Mouse (Mus musculus): ENCODE measurements around the gene Adarb1. TPM values are rescaled to one million over a fixed set of nuclear protein-coding genes. Genes with fewer than 3 reads are reported as not detected.

Adarb1 gene
- polyA plus RNA-seq, 1 experiment, result 6.2 TPM

- Histone ChIP-seq H3K4me3 (ENCODE audit: insufficient read depth, low read depth, low read length) (no peak overlapping the region), H3K4me1 (ENCODE audit: control insufficient read depth, insufficient read depth, low read length) (no peaks in the 10 kb centered on the region), H3K36me3 (ENCODE audit: control insufficient read depth, insufficient read depth, low read length) (no peaks in the 10 kb centered on the region), H3K27ac (ENCODE audit: insufficient read depth, low read depth, low read length) (no peak overlapping the region), H3K27me3 (replicated peaks; ENCODE audit: control insufficient read depth, insufficient read depth, low read length) (no peaks in the 10 kb centered on the region)
- TF ChIP-seq POLR2A (IDR thresholded peaks at IDR 0.05; ENCODE audit: low read depth, low read length), result no peak
- TF ChIP-seq CTCF (conservative IDR thresholded peaks at IDR 0.05; ENCODE audit: insufficient read depth, insufficient read length, low read depth, low read length), result peak; percentile 98
- DNase-seq, result peak; percentile 85
- WGBS, result 85% methylated on average over 6 of the region's 6 CpGs
Measured at GRCm38 (mm10) chr10:77353031-77353745, 64.9 kb downstream of the Adarb1 start.

DNA sequence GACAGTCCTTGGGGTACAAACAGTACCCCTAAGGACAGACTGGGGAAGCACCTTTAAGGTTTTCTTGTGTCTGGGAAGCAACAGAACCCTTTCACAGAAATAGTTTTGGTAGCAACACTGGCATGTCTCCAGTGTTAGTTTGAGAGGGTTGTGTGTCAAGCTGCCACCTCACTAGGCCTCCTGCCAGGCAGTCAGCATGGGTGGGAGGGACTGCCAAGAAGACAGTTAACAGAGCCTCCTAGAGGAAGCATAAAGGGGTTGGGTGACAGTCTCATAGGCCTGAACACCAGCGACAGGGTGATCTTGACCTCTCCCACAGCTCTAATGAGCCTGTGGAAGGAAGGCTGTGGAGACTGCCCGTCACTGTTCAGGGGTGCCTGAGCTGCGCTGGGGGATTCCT lies 75.2 kb downstream of the Adarb1 start:
- WGBS, result 62% methylated on average over 3 of the region's 3 CpGs
- no peak overlapping the region for H3K27ac ChIP-seq (ENCODE audit: insufficient read depth, low read depth, low read length)
- TF ChIP-seq CTCF (conservative IDR thresholded peaks at IDR 0.05; ENCODE audit: insufficient read depth, insufficient read length, low read depth, low read length) (no peak), POLR2A (IDR thresholded peaks at IDR 0.05; ENCODE audit: low read depth, low read length) (no peak)
- H3K36me3 ChIP-seq (ENCODE audit: control insufficient read depth, insufficient read depth, low read length), result no peaks in the 10 kb centered on the region
- H3K4me3 ChIP-seq (ENCODE audit: insufficient read depth, low read depth, low read length), result no peak overlapping the region
- no peaks in the 10 kb centered on the region for H3K4me1 ChIP-seq (ENCODE audit: control insufficient read depth, insufficient read depth, low read length)
- DNase-seq, result no peak
- H3K27me3 ChIP-seq (replicated peaks; ENCODE audit: control insufficient read depth, insufficient read depth, low read length), result no peaks in the 10 kb centered on the region

GRCm38 (mm10) chr10:77341711-77342110 lies 76.4 kb downstream of the Adarb1 start:
- H3K36me3 ChIP-seq (ENCODE audit: control insufficient read depth, insufficient read depth, low read length), result no peaks in the 10 kb centered on the region
- no peak overlapping the region for H3K4me3 ChIP-seq (ENCODE audit: insufficient read depth, low read depth, low read length)
- DNase-seq, result no peak
- H3K27me3 ChIP-seq (replicated peaks; ENCODE audit: control insufficient read depth, insufficient read depth, low read length), result no peaks in the 10 kb centered on the region
- TF ChIP-seq CTCF (conservative IDR thresholded peaks at IDR 0.05; ENCODE audit: insufficient read depth, insufficient read length, low read depth, low read length), result no peak
- TF ChIP-seq POLR2A (IDR thresholded peaks at IDR 0.05; ENCODE audit: low read depth, low read length), result no peak
- no peaks in the 10 kb centered on the region for H3K4me1 ChIP-seq (ENCODE audit: control insufficient read depth, insufficient read depth, low read length)
- no peak overlapping the region for H3K27ac ChIP-seq (ENCODE audit: insufficient read depth, low read depth, low read length)

DNA sequence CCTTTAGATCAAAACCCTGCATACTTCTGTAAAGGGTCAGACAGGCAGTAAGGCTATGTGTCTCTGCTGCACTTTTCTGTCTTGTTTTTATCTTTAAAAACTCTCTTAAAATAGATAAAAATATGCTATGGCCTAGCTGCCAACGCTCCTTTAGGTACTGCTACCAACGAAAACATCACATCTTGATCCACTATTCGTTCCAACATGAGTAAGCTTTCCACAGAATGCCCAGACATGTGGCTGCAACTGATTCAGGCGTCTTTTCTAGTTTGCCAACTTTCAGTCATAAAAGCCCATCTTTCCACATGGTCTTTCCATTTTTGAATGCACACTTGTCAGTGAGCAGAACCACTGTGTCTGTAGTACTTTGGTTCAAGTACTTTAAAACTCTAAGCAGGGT lies 77.0 kb downstream of the Adarb1 start:
- Histone ChIP-seq H3K27me3 (replicated peaks; ENCODE audit: control insufficient read depth, insufficient read depth, low read length) (no peaks in the 10 kb centered on the region), H3K4me3 (ENCODE audit: insufficient read depth, low read depth, low read length) (no peak overlapping the region), H3K36me3 (ENCODE audit: control insufficient read depth, insufficient read depth, low read length) (no peaks in the 10 kb centered on the region), H3K27ac (ENCODE audit: insufficient read depth, low read depth, low read length) (no peak overlapping the region), H3K4me1 (ENCODE audit: control insufficient read depth, insufficient read depth, low read length) (no peaks in the 10 kb centered on the region)
- 93% methylated on average over 4 of the region's 4 CpGs for WGBS
- TF ChIP-seq POLR2A (IDR thresholded peaks at IDR 0.05; ENCODE audit: low read depth, low read length) (no peak), CTCF (conservative IDR thresholded peaks at IDR 0.05; ENCODE audit: insufficient read depth, insufficient read length, low read depth, low read length) (no peak)
- no peak for DNase-seq

DNA sequence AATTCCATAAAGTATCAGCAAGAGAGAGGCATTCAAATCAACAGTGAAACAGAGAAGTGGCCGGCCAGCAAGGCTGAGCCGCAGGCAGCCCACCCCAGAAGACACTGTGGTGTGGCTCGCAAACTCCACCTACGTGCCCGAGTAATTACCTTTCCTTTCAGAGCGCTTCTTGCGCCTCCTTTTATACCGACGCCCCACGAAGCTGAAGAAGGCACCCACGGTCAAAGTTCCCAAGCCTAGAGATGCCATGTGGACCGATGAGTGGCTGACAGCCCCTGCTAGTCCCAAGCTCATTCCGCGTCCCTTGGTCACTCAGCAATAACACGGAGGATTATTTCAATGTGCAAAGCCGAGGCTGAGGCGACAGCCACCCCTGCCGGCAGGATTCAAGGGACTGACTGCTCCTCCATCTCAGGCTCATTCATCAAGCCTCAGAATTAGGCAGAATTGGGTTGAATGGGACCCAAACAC lies 78.2 kb downstream of the Adarb1 start:
- Histone ChIP-seq H3K27me3 (replicated peaks; ENCODE audit: control insufficient read depth, insufficient read depth, low read length) (no peaks in the 10 kb centered on the region), H3K27ac (ENCODE audit: insufficient read depth, low read depth, low read length) (no peak overlapping the region), H3K4me3 (ENCODE audit: insufficient read depth, low read depth, low read length) (peak overlapping the region; percentile 18; the same call in 1 of the 2 replicates), H3K4me1 (ENCODE audit: control insufficient read depth, insufficient read depth, low read length) (no peaks in the 10 kb centered on the region), H3K36me3 (ENCODE audit: control insufficient read depth, insufficient read depth, low read length) (no peaks in the 10 kb centered on the region)
- no peak for DNase-seq
- TF ChIP-seq POLR2A (IDR thresholded peaks at IDR 0.05; ENCODE audit: low read depth, low read length), result no peak
- TF ChIP-seq CTCF (conservative IDR thresholded peaks at IDR 0.05; ENCODE audit: insufficient read depth, insufficient read length, low read depth, low read length), result no peak; the same call in 1 of the 2 replicates
- WGBS, result 17% methylated on average over 18 of the region's 18 CpGs

DNA sequence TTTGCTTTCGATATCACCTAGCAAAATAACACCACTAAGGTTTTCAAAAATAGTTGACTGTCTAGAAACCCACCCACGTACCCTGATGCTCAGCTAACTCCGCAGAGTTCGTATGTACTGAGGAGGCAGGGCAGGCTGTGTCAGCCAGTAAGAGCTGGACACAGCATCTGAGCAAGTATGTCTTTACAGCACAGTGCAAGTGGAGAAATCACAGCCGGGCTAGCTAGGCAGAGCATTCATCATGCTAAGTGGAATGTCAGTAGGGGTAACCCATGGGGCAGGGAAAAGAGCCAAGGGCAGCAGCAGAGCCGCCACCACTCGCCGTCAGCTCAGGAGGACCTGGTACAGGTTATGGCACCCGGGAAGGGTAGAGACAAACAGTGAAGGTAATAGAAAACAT lies 84.6 kb downstream of the Adarb1 start:
- TF ChIP-seq CTCF (conservative IDR thresholded peaks at IDR 0.05; ENCODE audit: insufficient read depth, insufficient read length, low read depth, low read length) (no peak), POLR2A (IDR thresholded peaks at IDR 0.05; ENCODE audit: low read depth, low read length) (no peak)
- WGBS, result 34% methylated on average over 9 of the region's 9 CpGs
- Histone ChIP-seq H3K27ac (ENCODE audit: insufficient read depth, low read depth, low read length) (no peak overlapping the region), H3K4me3 (ENCODE audit: insufficient read depth, low read depth, low read length) (peak overlapping the region; percentile 12), H3K4me1 (ENCODE audit: control insufficient read depth, insufficient read depth, low read length) (0 out of 2 replicates have a peak, but pooled peaks cover 3% of the 10 kb centered on the region), H3K27me3 (replicated peaks; ENCODE audit: control insufficient read depth, insufficient read depth, low read length) (no peaks in the 10 kb centered on the region), H3K36me3 (ENCODE audit: control insufficient read depth, insufficient read depth, low read length) (no peaks in the 10 kb centered on the region)
- peak; percentile 22 for DNase-seq

- TF ChIP-seq CTCF (conservative IDR thresholded peaks at IDR 0.05; ENCODE audit: insufficient read depth, insufficient read length, low read depth, low read length) (no peak), POLR2A (IDR thresholded peaks at IDR 0.05; ENCODE audit: low read depth, low read length) (no peak)
- Histone ChIP-seq H3K4me3 (ENCODE audit: insufficient read depth, low read depth, low read length) (no peak overlapping the region), H3K4me1 (ENCODE audit: control insufficient read depth, insufficient read depth, low read length) (0 out of 2 replicates have a peak, but pooled peaks cover 3% of the 10 kb centered on the region), H3K27ac (ENCODE audit: insufficient read depth, low read depth, low read length) (no peak overlapping the region), H3K36me3 (ENCODE audit: control insufficient read depth, insufficient read depth, low read length) (no peaks in the 10 kb centered on the region), H3K27me3 (replicated peaks; ENCODE audit: control insufficient read depth, insufficient read depth, low read length) (no peaks in the 10 kb centered on the region)
- no peak for DNase-seq
- WGBS, result 78% methylated on average over 11 of the region's 11 CpGs
Measured at GRCm38 (mm10) chr10:77329446-77330094, 88.5 kb downstream of the Adarb1 start.
